Mouse (Mus musculus) spleen, postnatal 4 days (tissue): ENCODE results near the gene Fez2.

Experiments
- DNase-seq, 2 experiments: peaks; one replicate each; pipeline ENCODE4 v3.0.0; 2022; ENCODE audit warnings: low spot score in 2 of 2

Gene Fez2

GRCm38 (mm10) chr17:78417381-78418281 is at the start of gene Fez2:
TSS of gene Fez2 (minus strand) at chr17:78418152.
- DNase-seq, result peak; percentile 95 to 99

- DNase-seq, result no peak
Measured at GRCm38 (mm10) chr17:78465500-78465899, 47.5 kb upstream of the Fez2 start.

- no peak for DNase-seq
Measured at GRCm38 (mm10) chr17:78465071-78465470, 47.1 kb upstream of the Fez2 start.

GRCm38 (mm10) chr17:78460140-78460539 is 42.2 kb upstream of the Fez2 start:
- DNase-seq, result no peak

- no peak for DNase-seq
Measured at GRCm38 (mm10) chr17:78455556-78455955, 37.6 kb upstream of the Fez2 start.

- peak; percentile 71 to 90 for DNase-seq
Measured at GRCm38 (mm10) chr17:78455114-78455513, 37.2 kb upstream of the Fez2 start.

- no peak for DNase-seq
Measured at GRCm38 (mm10) chr17:78454189-78454977, 36.4 kb upstream of the Fez2 start.

GRCm38 (mm10) chr17:78453529-78453928 is 35.6 kb upstream of the Fez2 start:
- DNase-seq, result no peak

GRCm38 (mm10) chr17:78451886-78452285 is 33.9 kb upstream of the Fez2 start:
- DNase-seq, result no peak

- DNase-seq, result no peak
Measured at GRCm38 (mm10) chr17:78451332-78451793, 33.4 kb upstream of the Fez2 start.

GRCm38 (mm10) chr17:78449635-78450197 is 31.8 kb upstream of the Fez2 start:
- no peak for DNase-seq

- no peak for DNase-seq
Measured at GRCm38 (mm10) chr17:78444826-78445225, 26.9 kb upstream of the Fez2 start.

- no peak for DNase-seq
Measured at GRCm38 (mm10) chr17:78440771-78441170, 22.8 kb upstream of the Fez2 start.

GRCm38 (mm10) chr17:78437161-78437560 is 19.2 kb upstream of the Fez2 start:
- DNase-seq, result no peak

- no peak for DNase-seq
Measured at GRCm38 (mm10) chr17:78435661-78436060, 17.7 kb upstream of the Fez2 start.

GRCm38 (mm10) chr17:78434746-78435145 is 16.8 kb upstream of the Fez2 start:
- DNase-seq, result peak; percentile 48 to 79

- DNase-seq, result no peak
Measured at GRCm38 (mm10) chr17:78430374-78430773, 12.4 kb upstream of the Fez2 start.

- DNase-seq, result no peak
Measured at GRCm38 (mm10) chr17:78429051-78429450, 11.1 kb upstream of the Fez2 start.

GRCm38 (mm10) chr17:78425026-78425425 is 7.1 kb upstream of the Fez2 start:
- DNase-seq, result no peak

GRCm38 (mm10) chr17:78419216-78419615 is 1.3 kb upstream of the Fez2 start:
- DNase-seq, result no peak

GRCm38 (mm10) chr17:78415255-78415654 is 2.7 kb downstream of the Fez2 start:
- no peak for DNase-seq

GRCm38 (mm10) chr17:78409900-78410299 is 8.1 kb downstream of the Fez2 start:
- DNase-seq, result no peak
